Comparison of ENCODE assay signal across 25 mouse cellular contexts in genomic region chr5:147497714-147498113, GRCm38 (mm10).
A peak's percentile ranks its signal among the peaks of the same experiment; 100 is the strongest.
DNase-seq lines count a peak whose midpoint lies in the region; ATAC-seq and TF ChIP-seq lines count a peak whose summit lies in the region.
"Had no signal": no experiment of that assay in that cellular context is flagged by ENCODE, and none has a peak within 500 bp of the region (broad histone marks: within the 10 kb centered on the region; RNA-seq: fewer than 3 reads in every experiment).

No protein-coding gene starts in this region.

- no peaks in the 10 kb centered on the region for H3K36me3 ChIP-seq in midbrain, embryonic 14.5 days (ENCODE audit: control insufficient read depth, insufficient read depth, low read length)
- H3K36me3 ChIP-seq in midbrain, postnatal 0 days (ENCODE audit: insufficient read depth, low read length), result no peaks in the 10 kb centered on the region
- H3K36me3 ChIP-seq: forebrain, embryonic 12.5 days; heart, embryonic 15.5 days; hindbrain, embryonic 13.5 days had no signal

- intact Hi-C loops in gastrocnemius, postnatal 14 days (cut with DNase I; ENCODE audit: low total_unique reads), result no loop called here

- peak; percentile 19 for DNase-seq in embryo, embryonic 11.5 days (ENCODE audit: low read depth, low spot score)
- no peak for DNase-seq in embryo, embryonic 9.5 days (ENCODE audit: extremely low spot score)
- DNase-seq in midbrain, embryonic 14.5 days, result peak; percentile 12
- DNase-seq in midbrain, postnatal 0 days (ENCODE audit: low spot score), result no peak
- peak; percentile 54 for DNase-seq in forelimb bud, embryonic 11.5 days (ENCODE audit: low read depth, low spot score)
- DNase-seq in gastrocnemius, postnatal 14 days, result no peak
- DNase-seq: adrenal gland, postnatal 14 days; cerebellum, adult 11-12 months; cerebellum, postnatal 36 days; gastrocnemius, postnatal 25 days; heart, adult 18-20 months; heart, postnatal 14 days had no signal

- no peak overlapping the region for H3K27ac ChIP-seq in midbrain, embryonic 14.5 days (replicated peaks; ENCODE audit: low read depth, low read length)
- H3K27ac ChIP-seq in midbrain, postnatal 0 days (ENCODE audit: low read depth, low read length), result no peak overlapping the region
- H3K27ac ChIP-seq: embryonic facial prominence, embryonic 15.5 days; forebrain, embryonic 12.5 days; heart, embryonic 15.5 days; hindbrain, embryonic 13.5 days had no signal

- H3K4me1 ChIP-seq in midbrain, embryonic 14.5 days (ENCODE audit: control insufficient read depth, insufficient read depth, low read length), result no peaks in the 10 kb centered on the region
- no peaks in the 10 kb centered on the region for H3K4me1 ChIP-seq in midbrain, postnatal 0 days (ENCODE audit: insufficient read depth, low read length)
- H3K4me1 ChIP-seq: embryonic facial prominence, embryonic 15.5 days; forebrain, embryonic 12.5 days had no signal

- no peaks in the 10 kb centered on the region for H3K9me3 ChIP-seq in midbrain, embryonic 14.5 days (ENCODE audit: control insufficient read depth, low read length)
- H3K9me3 ChIP-seq in midbrain, postnatal 0 days (ENCODE audit: low read length), result no peaks in the 10 kb centered on the region
- H3K9me3 ChIP-seq: embryonic facial prominence, embryonic 15.5 days; forebrain, embryonic 12.5 days; heart, embryonic 15.5 days; hindbrain, embryonic 13.5 days had no signal

- no peaks in the 10 kb centered on the region for H3K27me3 ChIP-seq in midbrain, embryonic 14.5 days (ENCODE audit: control insufficient read depth, insufficient read depth, low read length)
- H3K27me3 ChIP-seq in midbrain, postnatal 0 days (ENCODE audit: insufficient read depth, low read length), result no peaks in the 10 kb centered on the region
- H3K27me3 ChIP-seq: embryonic facial prominence, embryonic 15.5 days; forebrain, embryonic 12.5 days; heart, embryonic 15.5 days; hindbrain, embryonic 13.5 days; Patski had no signal

- no peak for ATAC-seq in midbrain, embryonic 14.5 days (ENCODE audit: low FRiP score, low TSS enrichment)
- ATAC-seq in midbrain, postnatal 0 days (ENCODE audit: low FRiP score), result no peak
- peak; percentile 42 for ATAC-seq in megakaryocyte progenitor cell, adult 5-6 weeks (replicated peaks; ENCODE audit: poor library complexity)
- no peak for ATAC-seq in megakaryocyte-erythroid progenitor cell, adult 5-6 weeks (replicated peaks; ENCODE audit: low FRiP score, low TSS enrichment, poor library complexity, severe bottlenecking)
- ATAC-seq: activated CD4-positive, CD25-positive, alpha-beta regulatory T cell, adult 4 months; forebrain, embryonic 16.5 days; inflammation-experienced regulatory T-cells, adult 6 months; intestine, postnatal 0 days; Patski had no signal

- no peak for TF ChIP-seq CTCF in midbrain, postnatal 0 days (IDR thresholded peaks at IDR 0.05)

- H3K9ac ChIP-seq in midbrain, embryonic 14.5 days (replicated peaks; ENCODE audit: low read length), result no peak overlapping the region
- no peak overlapping the region for H3K9ac ChIP-seq in midbrain, postnatal 0 days (replicated peaks; ENCODE audit: low read length, poor library complexity, severe bottlenecking)
- H3K9ac ChIP-seq: embryonic facial prominence, embryonic 15.5 days; forebrain, embryonic 12.5 days; heart, embryonic 15.5 days; hindbrain, embryonic 13.5 days had no signal

- H3K4me3 ChIP-seq in midbrain, embryonic 14.5 days (replicated peaks; ENCODE audit: low read depth, low read length), result no peak overlapping the region
- H3K4me3 ChIP-seq in midbrain, postnatal 0 days (ENCODE audit: low read depth, low read length), result no peak overlapping the region
- H3K4me3 ChIP-seq: embryonic facial prominence, embryonic 15.5 days; erythroblast, embryonic 14.5 days; forebrain, embryonic 12.5 days; heart, embryonic 15.5 days; hindbrain, embryonic 13.5 days had no signal

- no peak overlapping the region for H3K4me2 ChIP-seq in midbrain, embryonic 14.5 days (ENCODE audit: low read length)
- no peak overlapping the region for H3K4me2 ChIP-seq in midbrain, postnatal 0 days (ENCODE audit: low read depth, low read length, poor library complexity, severe bottlenecking)
- H3K4me2 ChIP-seq: embryonic facial prominence, embryonic 15.5 days; forebrain, embryonic 12.5 days; heart, embryonic 11.5 days; heart, embryonic 15.5 days; hindbrain, embryonic 13.5 days had no signal

- 75% methylated on average over 3 of the region's 3 CpGs for WGBS in midbrain, embryonic 14.5 days
- 81% methylated on average over 3 of the region's 3 CpGs for WGBS in midbrain, postnatal 0 days

Comparison
In these comparisons a context has a peak if more than half of its experiments do, and no peak if none do; other contexts are left out.
1. DNase-seq: peak in embryo, embryonic 11.5 days (single experiment), midbrain, embryonic 14.5 days (single experiment) and forelimb bud, embryonic 11.5 days (single experiment); none in embryo, embryonic 9.5 days (single experiment), midbrain, postnatal 0 days (single experiment) and gastrocnemius, postnatal 14 days (single experiment).